Mouse (Mus musculus): Measurements from ENCODE around the gene Ubiad1. TPM values are rescaled to one million over a fixed set of nuclear protein-coding genes. Genes with fewer than 3 reads are reported as not detected.
A peak's percentile ranks its signal among the peaks of the same experiment; 100 is the strongest.

Ubiad1 gene
- polyA plus RNA-seq, 1 experiment = 22.6 TPM

DNA sequence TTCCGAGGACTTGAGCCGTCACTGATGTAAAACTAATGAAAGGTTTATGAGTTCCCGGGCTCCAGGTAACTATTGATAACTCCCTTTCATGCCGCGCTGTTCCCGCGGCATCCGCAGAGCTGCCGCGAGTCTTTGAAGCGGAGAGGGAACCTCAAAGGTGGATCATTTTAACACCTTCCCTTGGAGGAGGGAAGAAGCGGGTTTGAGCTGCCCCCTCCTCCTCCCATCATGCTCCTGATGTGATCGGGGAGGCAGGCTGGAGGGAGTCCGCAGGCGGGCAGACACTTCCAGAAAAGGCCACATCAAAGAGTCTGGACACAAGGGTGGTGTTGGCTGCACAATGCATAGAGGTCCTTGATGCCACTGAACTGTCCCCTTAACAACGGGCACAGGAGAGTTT lies 29.0 kb downstream of the Ubiad1 start:
- H3K4me2 ChIP-seq (ENCODE audit: low read depth) = no peak overlapping the region
- H3K4me3 ChIP-seq = no peak overlapping the region
- no peaks in the 10 kb centered on the region for H3K36me3 ChIP-seq (ENCODE audit: control insufficient read depth, insufficient read depth)
- no peak overlapping the region for H3ac ChIP-seq (ENCODE audit: control insufficient read depth, insufficient read length)
- peaks cover 36% of the 10 kb centered on the region for H3K27me3 ChIP-seq (ENCODE audit: control insufficient read depth, insufficient read depth, insufficient read length)
- no peak for TF ChIP-seq TCF12 (IDR thresholded peaks at IDR 0.05; ENCODE audit: insufficient read depth, poor library complexity, severe bottlenecking)
- no peak for TF ChIP-seq MYOG (IDR thresholded peaks at IDR 0.05; ENCODE audit: control insufficient read depth in 1 of 3, insufficient read depth in 1 of 3, insufficient read length in 2 of 3, low read depth in 2 of 3)
- TF ChIP-seq MYOD1 (IDR thresholded peaks at IDR 0.05; ENCODE audit: control insufficient read depth in 1 of 3, insufficient read length in 2 of 3, low read depth in 2 of 3) = no peak
- TF ChIP-seq MAX (IDR thresholded peaks at IDR 0.05; ENCODE audit: low read depth) = no peak
- TF ChIP-seq SRF (IDR thresholded peaks at IDR 0.05; ENCODE audit: control insufficient read depth, insufficient read length, low read depth) = no peak
- TF ChIP-seq POLR2A (IDR thresholded peaks at IDR 0.05; ENCODE audit: insufficient read length, low read depth) = no peak
- TF ChIP-seq E2F4 (IDR thresholded peaks at IDR 0.05; ENCODE audit: insufficient read depth) = no peak
- no peak for TF ChIP-seq TCF3 (IDR thresholded peaks at IDR 0.05; ENCODE audit: insufficient read length, low read depth)
- no peak for TF ChIP-seq CEBPB (IDR thresholded peaks at IDR 0.05; ENCODE audit: insufficient read depth, poor library complexity, severe bottlenecking)
- TF ChIP-seq USF1 (IDR thresholded peaks at IDR 0.05; ENCODE audit: low read depth) = no peak
- no peak for TF ChIP-seq REST (IDR thresholded peaks at IDR 0.05; ENCODE audit: insufficient read depth, insufficient read length)
- no peak for TF ChIP-seq POLR2AphosphoS2 (IDR thresholded peaks at IDR 0.05; ENCODE audit: insufficient read length, low read depth)
- H3K79me2 ChIP-seq (ENCODE audit: control insufficient read depth, insufficient read depth) = no peaks in the 10 kb centered on the region

DNA sequence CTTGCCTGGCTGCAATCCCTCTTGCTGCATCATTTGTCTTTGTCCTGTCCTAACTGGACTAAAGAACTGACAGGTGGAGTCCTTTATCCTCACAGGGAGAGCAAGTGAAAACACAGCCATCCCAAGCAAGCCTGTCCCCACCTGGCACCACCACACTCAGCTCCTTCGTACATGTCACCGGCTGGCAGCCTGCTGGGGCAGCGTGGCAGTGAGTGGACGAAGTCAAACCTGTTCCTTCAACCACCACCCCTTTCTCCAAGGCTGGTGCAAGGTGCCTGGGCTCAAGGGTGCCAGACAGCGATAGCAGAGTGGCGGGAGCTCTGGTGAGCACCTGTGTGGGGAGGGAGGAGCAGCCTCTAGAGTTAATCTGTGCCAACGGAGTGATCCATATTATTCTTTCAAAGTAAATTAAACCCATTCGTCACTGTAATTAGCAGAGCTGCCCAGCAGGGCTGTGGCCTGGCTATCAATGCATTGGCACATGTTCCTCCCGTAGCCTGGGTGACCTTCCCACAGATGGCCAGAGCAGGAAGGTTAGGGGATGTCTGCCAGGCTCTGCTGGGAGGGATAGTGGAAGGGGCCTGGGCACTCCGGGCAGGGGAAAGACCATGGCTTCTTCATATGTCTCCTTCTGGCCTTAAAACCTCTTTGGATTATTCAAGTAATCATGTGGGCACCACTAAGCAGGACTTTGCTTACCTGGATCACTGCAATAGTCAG lies 36.2 kb downstream of the Ubiad1 start:
- Histone ChIP-seq H3K36me3 (ENCODE audit: control insufficient read depth, insufficient read depth) (no peaks in the 10 kb centered on the region), H3K27me3 (ENCODE audit: control insufficient read depth, insufficient read depth, insufficient read length) (peaks cover 33% of the 10 kb centered on the region), H3K4me2 (ENCODE audit: low read depth) (no peak overlapping the region), H3K4me3 (no peak overlapping the region), H3ac (ENCODE audit: control insufficient read depth, insufficient read length) (no peak overlapping the region), H3K79me2 (ENCODE audit: control insufficient read depth, insufficient read depth) (no peaks in the 10 kb centered on the region)
- no peak for TF ChIP-seq TCF12 (IDR thresholded peaks at IDR 0.05; ENCODE audit: insufficient read depth, poor library complexity, severe bottlenecking)
- no peak for TF ChIP-seq TCF3 (IDR thresholded peaks at IDR 0.05; ENCODE audit: insufficient read length, low read depth)
- TF ChIP-seq POLR2A (IDR thresholded peaks at IDR 0.05; ENCODE audit: insufficient read length, low read depth) = no peak
- TF ChIP-seq USF1 (IDR thresholded peaks at IDR 0.05; ENCODE audit: low read depth) = no peak
- no peak for TF ChIP-seq E2F4 (IDR thresholded peaks at IDR 0.05; ENCODE audit: insufficient read depth)
- TF ChIP-seq MAX (IDR thresholded peaks at IDR 0.05; ENCODE audit: low read depth) = no peak
- no peak for TF ChIP-seq SRF (IDR thresholded peaks at IDR 0.05; ENCODE audit: control insufficient read depth, insufficient read length, low read depth)
- TF ChIP-seq MYOG (IDR thresholded peaks at IDR 0.05; ENCODE audit: control insufficient read depth in 1 of 3, insufficient read depth in 1 of 3, insufficient read length in 2 of 3, low read depth in 2 of 3) = no peak

DNA sequence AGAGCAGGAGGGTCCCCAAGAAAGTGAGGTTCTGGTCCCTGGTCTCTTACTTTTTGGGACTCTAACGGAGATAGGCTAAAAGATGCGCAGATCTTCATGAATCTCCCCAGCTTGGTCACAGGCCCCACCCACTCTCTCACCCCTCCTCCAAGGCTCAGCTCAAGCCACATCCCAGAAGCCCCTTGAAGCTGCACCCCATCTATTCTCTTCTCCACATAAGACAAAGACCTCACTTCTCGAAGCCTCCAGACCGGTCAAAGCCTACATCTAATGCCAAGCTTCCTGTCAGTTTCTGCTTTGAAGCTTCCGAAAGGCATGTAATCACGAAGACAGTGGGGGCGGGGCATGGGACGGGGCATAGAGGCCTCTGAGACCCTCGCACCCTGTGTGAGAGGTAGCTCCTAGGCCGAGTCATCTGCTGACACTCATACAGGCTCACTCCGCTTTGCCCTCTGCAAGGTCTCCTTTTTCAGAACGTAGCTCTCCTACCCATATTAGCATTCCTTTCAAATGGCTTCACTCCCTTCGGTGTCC lies 39.2 kb downstream of the Ubiad1 start:
- Histone ChIP-seq H3K4me3 (no peak overlapping the region), H3K36me3 (ENCODE audit: control insufficient read depth, insufficient read depth) (no peaks in the 10 kb centered on the region), H3K79me2 (ENCODE audit: control insufficient read depth, insufficient read depth) (no peaks in the 10 kb centered on the region), H3K27me3 (ENCODE audit: control insufficient read depth, insufficient read depth, insufficient read length) (peaks cover 60% of the 10 kb centered on the region), H3ac (ENCODE audit: control insufficient read depth, insufficient read length) (no peak overlapping the region), H3K4me2 (ENCODE audit: low read depth) (no peak overlapping the region)
- TF ChIP-seq REST (IDR thresholded peaks at IDR 0.05; ENCODE audit: insufficient read depth, insufficient read length) (no peak), E2F4 (IDR thresholded peaks at IDR 0.05; ENCODE audit: insufficient read depth) (no peak), USF1 (IDR thresholded peaks at IDR 0.05; ENCODE audit: low read depth) (no peak), MAX (IDR thresholded peaks at IDR 0.05; ENCODE audit: low read depth) (no peak), TCF12 (IDR thresholded peaks at IDR 0.05; ENCODE audit: insufficient read depth, poor library complexity, severe bottlenecking) (no peak), MYOG (IDR thresholded peaks at IDR 0.05; ENCODE audit: control insufficient read depth in 1 of 3, insufficient read depth in 1 of 3, insufficient read length in 2 of 3, low read depth in 2 of 3) (no peak), SRF (IDR thresholded peaks at IDR 0.05; ENCODE audit: control insufficient read depth, insufficient read length, low read depth) (no peak), MYOD1 (IDR thresholded peaks at IDR 0.05; ENCODE audit: control insufficient read depth in 1 of 3, insufficient read length in 2 of 3, low read depth in 2 of 3) (no peak), POLR2AphosphoS2 (IDR thresholded peaks at IDR 0.05; ENCODE audit: insufficient read length, low read depth) (no peak), TCF3 (IDR thresholded peaks at IDR 0.05; ENCODE audit: insufficient read length, low read depth) (no peak), POLR2A (IDR thresholded peaks at IDR 0.05; ENCODE audit: insufficient read length, low read depth) (no peak), CEBPB (IDR thresholded peaks at IDR 0.05; ENCODE audit: insufficient read depth, poor library complexity, severe bottlenecking) (no peak)

DNA sequence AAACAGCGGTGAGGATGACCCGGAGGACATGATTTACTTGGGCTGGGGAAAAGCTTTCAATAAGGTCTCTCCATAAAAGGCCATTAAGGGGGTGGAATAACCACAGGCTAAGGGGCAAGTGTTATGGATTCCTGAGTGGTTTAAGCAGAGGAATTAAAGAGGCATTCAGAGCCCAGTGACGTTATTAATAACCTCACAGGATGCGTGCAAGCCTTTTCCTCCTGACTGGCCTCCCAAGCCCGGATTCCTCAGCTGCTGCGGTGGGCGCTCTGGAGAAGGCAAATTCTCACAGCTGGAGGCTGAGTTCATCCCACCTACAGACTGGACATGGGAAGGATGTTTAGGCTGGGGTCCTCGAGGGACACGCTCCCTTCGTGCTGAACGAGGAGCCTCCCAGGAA lies 39.8 kb downstream of the Ubiad1 start:
- H3K4me2 ChIP-seq (ENCODE audit: low read depth) = no peak overlapping the region
- no peak overlapping the region for H3K4me3 ChIP-seq
- H3K27me3 ChIP-seq (ENCODE audit: control insufficient read depth, insufficient read depth, insufficient read length) = peaks cover 63% of the 10 kb centered on the region
- no peak overlapping the region for H3ac ChIP-seq (ENCODE audit: control insufficient read depth, insufficient read length)
- no peaks in the 10 kb centered on the region for H3K36me3 ChIP-seq (ENCODE audit: control insufficient read depth, insufficient read depth)
- TF ChIP-seq MYOD1 (IDR thresholded peaks at IDR 0.05; ENCODE audit: control insufficient read depth in 1 of 3, insufficient read length in 2 of 3, low read depth in 2 of 3) (peak in 2 of 3 experiments; percentile 7 to 50), REST (IDR thresholded peaks at IDR 0.05; ENCODE audit: insufficient read depth, insufficient read length) (no peak), POLR2A (IDR thresholded peaks at IDR 0.05; ENCODE audit: insufficient read length, low read depth) (no peak), SRF (IDR thresholded peaks at IDR 0.05; ENCODE audit: control insufficient read depth, insufficient read length, low read depth) (no peak), USF1 (IDR thresholded peaks at IDR 0.05; ENCODE audit: low read depth) (no peak), MYOG (IDR thresholded peaks at IDR 0.05; ENCODE audit: control insufficient read depth in 1 of 3, insufficient read depth in 1 of 3, insufficient read length in 2 of 3, low read depth in 2 of 3) (no peak), TCF3 (IDR thresholded peaks at IDR 0.05; ENCODE audit: insufficient read length, low read depth) (no peak)
- H3K79me2 ChIP-seq (ENCODE audit: control insufficient read depth, insufficient read depth) = no peaks in the 10 kb centered on the region
